Mouse (Mus musculus) lung, adult 2 months (tissue): ENCODE measurements around the gene Gabarap.

Experiments used
- CTCF ChIP-seq: fragments of 200-500 bp; IDR thresholded peaks from 2 replicates; pipeline ENCODE4 v1.5.1; 2011; ENCODE audit warnings: mild to moderate bottlenecking, low read length, control low read depth; ENCODE audit not compliant: insufficient read depth
- POLR2A ChIP-seq: fragments of 200-500 bp; IDR thresholded peaks from 2 replicates; pipeline ENCODE4 v1.6.1; 2011; ENCODE audit warnings: low read depth, mild to moderate bottlenecking, control low read depth, low read length, borderline replicate concordance; ENCODE audit errors: extremely low read depth

GRCm38 (mm10) chr11:69992396-69992795, 1.5 kb downstream of the Gabarap start:
- TF ChIP-seq CTCF = no peak
- TF ChIP-seq POLR2A = no peak
